Mouse (Mus musculus) embryo, embryonic 11.5 days (tissue): Measurements from ENCODE around the gene Xpa.
"Not testable (repeated sequence)": the region's sequence is repeated elsewhere in the genome, so short reads cannot be mapped to it uniquely, and the experiment has no call there.

ENCODE experiments used
- DNase-seq: peaks from one replicate; pipeline ENCODE4 v3.0.0-alpha.2; 2012; ENCODE audit warnings: low read depth, low spot score

Xpa gene

DNA sequence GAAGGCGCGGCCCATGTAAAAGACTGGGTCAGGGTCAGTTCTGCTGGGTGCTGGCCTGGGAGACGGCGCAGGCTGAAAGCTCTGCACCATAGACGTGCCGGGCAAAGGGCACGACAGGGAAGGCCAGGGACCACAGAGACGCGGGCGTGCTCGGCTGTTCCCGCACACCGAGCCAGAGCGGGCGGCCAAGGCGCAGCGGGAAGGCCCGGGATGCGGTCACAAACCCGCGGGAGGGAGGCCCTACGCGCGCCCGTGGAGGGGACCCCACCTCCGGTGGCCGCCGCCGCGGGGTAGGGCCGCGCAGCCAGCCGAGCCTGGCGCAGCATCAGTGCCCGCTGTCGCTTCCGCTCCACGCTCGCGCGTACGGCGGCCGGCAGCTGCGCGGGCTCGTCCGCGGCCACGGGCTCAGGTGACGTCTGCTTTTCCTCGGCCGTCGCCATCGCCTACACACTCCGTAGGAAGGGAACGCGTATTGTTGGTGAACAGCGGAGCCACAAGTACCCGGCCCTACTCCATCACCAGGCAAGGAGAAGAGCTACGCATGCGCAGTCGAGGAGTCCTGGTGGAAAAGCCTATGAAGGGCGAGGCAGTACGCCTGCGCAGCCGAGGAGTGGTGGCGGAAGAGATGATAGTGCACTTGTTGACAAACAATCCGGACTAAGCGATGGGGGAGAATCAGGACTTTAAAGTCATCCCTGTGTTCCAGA is at the start of gene Xpa:
TSS of gene Xpa (minus strand) at position 531 of the 707 bp plus-strand sequence.
- DNase-seq: peak; percentile 92

DNA sequence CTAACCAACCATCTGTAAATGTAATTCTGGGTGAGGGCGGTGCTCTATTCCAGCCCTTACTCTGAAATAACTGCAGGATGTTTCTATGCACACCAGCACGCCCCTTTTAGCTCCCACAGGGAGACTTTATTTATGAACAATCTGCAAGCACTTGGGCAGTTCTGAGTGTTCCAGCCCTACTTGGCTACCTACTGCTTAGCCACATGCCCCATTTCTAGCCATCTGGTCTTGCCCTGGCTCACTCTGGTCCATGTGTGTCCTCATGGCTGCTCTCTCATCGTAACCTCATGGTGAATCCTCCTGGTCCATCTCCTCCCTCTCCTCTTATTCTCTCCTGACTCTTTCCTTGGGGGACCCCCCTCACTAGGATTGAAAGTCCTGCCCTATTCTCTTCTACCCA is 39.8 kb upstream of the Xpa start:
- no peak for DNase-seq

DNA sequence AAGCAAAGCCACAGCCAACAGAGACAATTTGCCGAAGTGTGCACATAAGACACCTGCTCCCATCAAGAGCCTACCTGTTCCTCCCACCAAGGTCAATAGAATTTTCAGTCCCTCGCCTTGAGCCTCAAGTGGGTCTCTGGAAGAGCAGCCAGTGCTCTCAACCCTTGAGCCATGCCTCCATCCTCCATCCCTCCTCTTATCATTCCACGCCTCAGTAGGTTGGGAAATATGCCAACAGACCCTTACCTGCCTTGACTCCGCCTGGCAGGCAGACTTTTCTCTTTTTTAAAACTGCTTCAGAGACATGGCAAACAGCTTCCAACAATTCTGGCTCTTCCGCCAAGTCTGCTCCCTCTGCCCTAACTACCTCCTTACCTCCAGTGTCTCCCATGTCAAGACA is 38.6 kb upstream of the Xpa start:
- no peak for DNase-seq

DNA sequence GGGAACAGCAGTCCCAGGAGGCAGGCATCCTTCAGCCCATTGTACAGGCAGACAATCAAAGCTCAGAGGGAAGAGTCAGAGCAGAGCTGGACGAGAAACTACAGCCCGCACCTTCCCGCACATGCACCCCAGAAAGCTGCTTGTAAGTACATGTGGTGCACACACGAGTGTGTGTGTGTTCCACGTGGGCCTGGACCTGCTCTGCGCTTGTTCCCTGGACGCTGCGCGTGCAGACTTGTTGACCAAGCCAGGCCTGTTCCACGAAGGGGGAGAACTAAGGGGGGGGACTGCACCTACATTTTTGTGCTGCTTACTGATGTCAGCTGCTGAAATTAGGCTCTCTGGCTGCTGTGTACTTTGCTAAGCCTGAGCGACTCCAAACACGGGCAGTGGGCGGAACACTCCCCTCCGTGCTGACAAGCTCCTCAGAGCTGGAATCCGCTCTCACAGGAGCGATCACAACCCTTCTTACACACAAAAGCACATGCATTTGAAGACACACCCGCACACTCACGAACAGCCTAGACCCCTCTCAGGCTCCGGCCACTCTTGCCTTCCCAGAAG is 30.9 kb upstream of the Xpa start:
- DNase-seq: no peak

DNA sequence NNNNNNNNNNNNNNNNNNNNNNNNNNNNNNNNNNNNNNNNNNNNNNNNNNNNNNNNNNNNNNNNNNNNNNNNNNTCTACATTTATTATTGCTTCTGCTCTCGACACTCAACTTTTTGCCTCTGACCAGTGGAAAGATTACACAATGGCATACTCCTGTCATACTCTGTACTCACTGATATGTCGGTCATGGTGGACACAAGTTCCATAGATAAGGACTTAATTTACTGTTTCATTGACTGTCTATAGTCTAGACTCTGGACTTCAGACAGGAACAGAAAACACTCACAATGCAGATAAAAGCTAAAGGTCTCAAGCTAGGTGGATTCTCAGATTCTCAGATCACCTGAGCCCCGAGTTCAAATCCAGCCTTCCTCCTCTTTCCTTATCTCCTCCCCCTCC is 25.0 kb upstream of the Xpa start:
- DNase-seq: no peak

DNA sequence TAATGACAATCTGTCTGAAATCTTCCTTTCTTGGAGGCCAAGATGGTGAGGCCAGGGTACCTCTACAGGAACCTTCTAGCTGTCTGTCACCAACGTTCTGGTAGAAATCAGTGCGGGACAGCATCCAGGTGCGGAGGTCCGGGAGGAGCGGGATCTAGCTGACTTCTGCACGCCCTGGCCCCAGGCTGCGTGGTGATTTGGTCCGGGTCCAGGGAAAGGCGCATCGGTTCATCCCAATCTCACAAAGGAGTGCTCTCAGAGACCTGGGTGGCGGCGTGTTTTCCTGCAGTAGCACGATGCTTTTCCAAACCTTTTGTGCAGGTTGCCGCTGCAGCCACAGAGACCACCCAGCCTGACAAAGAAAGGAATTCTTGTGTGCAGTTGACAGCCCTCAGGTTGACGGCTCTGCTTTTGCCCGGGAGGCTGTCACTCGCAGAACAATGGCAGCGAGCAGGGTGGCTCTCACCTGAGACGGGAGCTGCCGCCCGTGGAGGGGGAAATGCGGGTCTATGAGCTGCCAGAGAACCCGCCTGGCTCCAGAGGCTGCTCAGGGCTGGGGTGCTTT is 6.5 kb upstream of the Xpa start:
- no peak for DNase-seq

DNA sequence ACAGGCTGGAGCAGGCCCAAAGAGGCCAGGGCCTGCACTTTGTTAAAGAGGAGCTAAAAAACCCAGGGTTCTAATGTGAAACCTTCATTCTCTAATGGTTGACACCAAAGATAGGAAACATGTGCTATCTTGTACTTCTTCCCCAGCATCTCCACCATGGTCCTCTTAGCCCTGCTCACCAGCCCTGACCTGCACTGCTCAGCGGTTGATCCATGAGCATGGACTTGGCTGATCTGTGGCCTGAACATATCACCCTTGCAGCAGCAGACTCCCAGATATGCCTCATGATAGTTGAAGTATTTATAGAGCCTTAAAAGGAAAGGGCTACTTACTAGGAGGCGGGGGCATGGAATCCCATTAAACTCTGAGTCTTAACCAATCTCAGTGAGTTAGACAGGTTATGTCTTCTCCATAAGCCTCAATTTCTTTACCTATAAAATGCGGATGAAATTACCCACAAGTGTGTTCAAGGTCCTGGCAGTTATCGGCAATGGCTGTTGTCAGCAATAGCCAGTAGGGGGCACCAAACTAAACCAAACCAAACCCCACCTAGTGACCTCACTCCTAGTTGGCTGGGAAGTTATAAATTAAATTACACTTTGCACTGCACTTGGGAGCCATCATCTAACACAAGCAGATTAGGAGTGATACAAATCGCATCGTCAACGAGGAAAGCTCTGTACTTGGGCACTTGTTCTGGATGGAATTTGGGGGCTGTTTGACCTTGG is 5.9 kb upstream of the Xpa start:
- peak; percentile 67 for DNase-seq

DNA sequence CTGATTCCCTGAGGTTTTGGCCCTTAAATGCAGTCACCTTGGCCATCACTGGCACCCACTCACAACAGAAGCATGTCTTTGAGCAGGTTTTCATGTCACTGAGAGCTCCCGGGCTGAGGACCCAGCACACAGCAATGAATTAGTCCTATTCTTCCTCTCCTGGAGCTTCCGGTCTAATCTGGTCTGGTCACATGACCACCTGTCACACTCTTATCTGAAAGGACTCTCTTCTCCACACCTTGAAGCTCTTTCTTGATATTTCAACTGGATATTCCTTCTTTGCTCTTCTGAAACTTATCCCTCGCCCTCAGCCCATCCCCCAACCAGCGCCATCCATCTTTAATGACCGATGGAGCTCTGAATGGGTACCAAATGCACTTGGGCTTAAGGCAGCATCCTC is 2.0 kb upstream of the Xpa start:
- DNase-seq: no peak

DNA sequence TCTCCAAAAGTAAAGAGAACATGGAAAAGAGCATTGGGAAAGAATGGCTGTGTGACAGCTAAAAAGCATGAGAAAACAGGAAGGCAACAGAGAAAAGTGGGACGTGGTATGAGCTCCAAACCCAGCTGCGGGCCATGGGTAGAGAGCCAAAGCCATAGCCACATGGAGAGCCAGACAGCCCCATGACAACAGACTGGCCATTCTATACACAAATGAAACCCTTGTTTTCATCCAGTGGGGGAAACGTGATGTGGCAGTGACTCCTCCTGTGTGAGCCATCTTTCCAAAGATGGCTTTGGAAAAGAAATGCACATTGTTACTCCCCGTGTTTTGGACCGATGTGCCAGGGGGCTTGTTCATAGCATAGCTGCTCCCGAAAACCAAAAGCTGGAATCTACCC is 402 bp upstream of the Xpa start:
- DNase-seq: no peak

DNA sequence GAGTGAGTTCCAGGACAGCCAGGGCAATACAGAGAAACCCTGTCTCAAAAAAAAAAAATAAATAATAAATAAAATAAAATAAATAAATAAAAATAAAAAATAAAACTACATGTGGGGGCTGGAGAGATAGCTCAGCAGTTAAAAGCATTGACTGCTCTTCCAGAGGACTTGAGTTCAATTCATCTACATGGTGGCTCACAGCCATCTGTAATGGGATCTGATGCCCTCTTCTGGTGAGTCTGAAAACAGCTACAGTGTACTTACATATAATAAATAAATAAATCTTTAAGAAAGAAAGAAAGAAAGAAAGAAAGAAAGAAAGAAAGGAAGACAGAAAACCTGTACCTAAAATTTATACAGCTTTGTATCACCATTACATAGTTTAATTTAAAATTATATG is 4.1 kb downstream of the Xpa start:
- DNase-seq: not testable (repeated sequence)

DNA sequence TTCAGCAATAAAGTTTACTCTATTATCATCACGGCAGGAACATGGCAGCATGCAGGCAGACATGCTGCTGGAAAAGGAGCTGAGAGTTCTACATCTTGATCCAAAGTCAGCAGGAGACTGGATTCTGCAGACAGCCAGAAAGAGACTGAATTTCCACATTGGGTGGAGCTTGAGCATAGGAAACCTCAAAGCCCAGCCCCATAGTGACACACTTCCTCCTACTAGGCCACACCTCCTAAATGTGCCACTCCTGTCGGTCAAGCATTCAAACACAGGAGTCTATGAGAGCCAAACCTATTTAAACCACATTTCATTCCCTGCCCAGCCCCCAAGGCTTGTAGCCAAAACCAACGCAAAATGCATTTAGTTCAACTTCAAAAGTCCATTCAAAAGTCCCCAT is 9.6 kb downstream of the Xpa start:
- no peak for DNase-seq

DNA sequence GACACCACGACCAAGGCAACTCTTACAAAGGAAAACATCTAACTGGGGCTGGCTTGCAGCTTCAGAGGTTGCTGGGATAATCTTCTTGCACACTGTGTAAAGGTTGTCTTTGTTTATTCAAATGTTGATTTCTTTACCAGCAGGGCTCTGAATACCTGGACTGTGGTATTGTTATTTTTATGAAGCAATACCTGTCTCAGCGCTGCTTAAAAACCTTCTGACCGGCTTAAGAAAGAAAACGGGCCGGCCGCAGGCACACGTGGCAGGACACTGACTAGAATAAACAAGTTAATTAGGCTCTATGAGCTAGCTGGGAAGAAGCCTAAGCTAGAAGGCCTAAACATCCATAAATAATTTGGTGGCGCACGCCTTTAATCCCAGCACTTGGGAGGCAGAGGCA is 10.2 kb downstream of the Xpa start:
- DNase-seq: no peak

DNA sequence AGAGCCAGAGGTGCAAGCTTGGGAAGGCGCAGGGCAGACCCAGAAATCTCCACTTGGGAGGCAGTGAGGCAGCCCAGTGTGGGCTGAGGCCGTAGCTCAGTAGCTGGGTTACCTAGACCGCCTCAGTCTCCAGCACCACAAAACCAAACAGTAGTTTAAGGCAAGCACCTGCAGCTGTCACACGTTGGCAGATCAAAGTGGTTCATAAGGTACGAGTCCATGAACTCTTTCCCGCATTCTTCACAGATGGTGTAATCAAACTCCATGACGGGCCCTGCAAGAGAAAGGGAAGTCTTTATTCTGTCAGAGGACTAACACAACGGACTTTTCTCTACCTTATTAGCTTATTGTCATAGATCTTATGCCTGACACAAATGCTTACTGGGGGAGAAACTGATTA is 10.7 kb downstream of the Xpa start:
- no peak for DNase-seq

DNA sequence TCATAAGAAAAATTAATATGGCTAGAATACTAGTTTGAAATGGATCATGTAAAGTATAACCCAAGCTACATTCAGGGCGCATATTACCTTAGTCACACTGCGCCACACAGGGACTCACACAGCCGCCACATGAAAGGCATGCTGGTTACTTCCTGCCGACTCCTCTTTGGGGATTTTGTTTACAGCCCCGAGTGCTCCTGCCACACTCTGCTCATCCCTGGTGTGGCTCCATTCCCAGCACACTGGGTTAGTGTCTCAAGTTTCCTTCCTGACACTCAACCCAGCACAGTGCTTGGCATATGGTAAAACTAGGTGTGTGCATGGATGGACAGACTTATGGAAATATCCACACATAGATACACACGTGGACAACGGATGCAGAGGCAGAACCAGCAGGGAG is 13.9 kb downstream of the Xpa start:
- DNase-seq: no peak

DNA sequence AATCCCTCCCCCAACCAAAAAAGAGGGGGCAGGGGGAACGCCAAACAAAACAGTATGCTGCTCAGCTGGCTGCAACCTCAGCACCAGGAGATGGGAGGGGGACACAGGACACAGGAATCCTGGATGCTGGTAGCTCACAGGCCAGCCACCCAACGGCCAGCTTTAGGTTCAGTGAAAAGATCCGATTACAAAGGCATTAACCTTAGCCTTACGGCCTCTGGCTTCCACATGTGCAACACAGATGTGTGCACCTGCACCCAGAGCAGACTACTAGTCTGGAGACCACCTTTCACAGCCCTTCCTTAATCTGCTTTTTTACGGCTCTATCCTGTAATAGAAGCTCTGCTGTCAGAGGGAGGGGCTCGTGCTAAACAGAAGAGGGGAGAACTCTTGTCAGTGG is 14.9 kb downstream of the Xpa start:
- DNase-seq: peak; percentile 27

DNA sequence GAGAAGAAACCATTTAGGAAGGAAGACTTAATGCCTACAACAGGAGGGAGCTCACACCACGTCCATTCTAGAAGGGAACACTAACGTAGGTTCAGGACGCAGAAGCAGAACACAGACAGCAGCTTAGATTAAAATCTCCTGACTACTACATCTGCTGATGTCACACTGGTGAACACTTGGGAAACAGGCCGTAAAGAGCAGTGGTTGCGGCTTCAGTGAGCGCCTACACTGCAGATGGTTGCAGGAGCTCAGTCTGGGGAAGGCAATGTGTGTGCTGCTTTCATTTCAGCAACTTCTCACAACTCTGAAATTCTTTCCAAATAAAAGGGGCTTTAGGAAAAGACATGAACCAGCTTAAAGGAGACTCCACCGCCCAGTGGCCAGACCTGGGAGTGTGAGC is 18.6 kb downstream of the Xpa start:
- DNase-seq: no peak

DNA sequence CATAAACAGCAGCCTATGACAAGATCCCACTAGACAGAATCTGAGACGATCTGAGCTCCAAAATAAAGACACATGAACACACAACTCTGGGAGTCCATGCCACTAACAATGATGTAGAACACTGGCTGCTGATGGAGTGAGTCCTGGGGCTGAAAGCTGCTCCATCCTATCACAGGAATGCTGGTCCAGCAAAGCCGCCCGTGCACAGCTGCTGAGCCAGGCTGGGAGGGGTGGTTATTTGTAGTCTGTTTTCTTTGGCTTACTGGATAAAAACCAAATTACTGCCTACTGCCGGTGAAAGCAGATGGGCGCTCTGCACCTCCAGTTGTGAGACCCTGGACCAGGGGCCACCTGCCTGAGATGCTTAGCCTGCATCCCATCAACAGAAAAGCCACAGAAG is 19.1 kb downstream of the Xpa start:
- DNase-seq: no peak

DNA sequence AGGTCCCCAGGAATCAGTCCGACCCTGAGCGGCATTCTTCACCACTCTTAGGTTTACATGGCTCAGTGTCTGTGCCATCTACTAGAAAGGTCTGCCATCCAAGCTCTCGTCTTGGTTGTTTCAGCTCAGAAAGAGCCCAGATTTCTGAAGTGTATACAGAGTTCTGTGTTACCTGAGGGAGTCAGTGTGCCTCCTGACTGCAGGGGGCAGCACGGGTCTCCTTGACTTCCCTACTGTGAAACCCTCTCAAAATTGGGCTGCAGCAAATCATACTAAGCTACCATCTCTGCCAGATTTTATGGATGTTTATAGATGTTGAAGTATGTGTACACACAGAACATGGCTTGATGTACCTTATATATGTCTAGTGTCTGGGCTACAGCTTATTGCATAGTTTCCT is 19.8 kb downstream of the Xpa start:
- DNase-seq: no peak

DNA sequence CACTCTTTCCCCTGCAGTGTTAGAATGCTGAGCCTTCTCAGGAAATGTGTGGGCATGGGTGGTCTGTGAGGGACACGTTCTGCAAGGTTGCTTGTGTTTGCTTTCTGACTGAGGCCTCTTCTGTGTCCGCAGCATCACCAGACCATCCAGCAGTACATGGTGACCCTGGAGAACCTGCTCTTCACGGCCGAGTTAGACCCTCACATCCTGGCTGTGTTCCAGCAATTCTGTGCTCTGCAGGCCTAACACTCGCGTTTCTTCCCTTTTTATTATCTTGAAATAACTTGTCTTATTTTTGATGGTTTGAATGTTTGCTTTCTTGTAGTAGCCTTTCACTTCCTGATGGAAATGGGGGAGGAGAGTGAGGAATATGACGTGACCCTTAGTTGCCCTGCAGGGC is 24.4 kb downstream of the Xpa start:
- DNase-seq: no peak

DNA sequence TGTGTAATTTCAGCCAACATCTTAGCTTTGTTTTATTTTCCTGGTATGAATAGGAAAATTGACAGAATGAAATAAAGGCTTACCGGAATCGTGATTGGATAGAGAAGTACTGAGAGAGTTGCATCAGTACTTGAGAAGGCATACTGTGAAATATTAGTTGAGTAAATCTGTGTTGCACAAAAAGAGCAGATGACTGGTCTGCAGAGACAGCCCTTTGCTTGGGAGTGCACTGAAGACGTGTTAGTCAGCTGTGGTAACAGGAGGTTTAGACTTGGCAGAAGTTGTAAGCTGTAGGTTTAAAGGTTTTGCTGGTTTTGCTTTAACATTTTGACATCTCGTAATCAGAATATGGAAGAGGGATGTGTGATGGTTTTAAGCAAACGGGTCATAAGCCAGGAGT is 30.3 kb downstream of the Xpa start:
- DNase-seq: no peak

DNA sequence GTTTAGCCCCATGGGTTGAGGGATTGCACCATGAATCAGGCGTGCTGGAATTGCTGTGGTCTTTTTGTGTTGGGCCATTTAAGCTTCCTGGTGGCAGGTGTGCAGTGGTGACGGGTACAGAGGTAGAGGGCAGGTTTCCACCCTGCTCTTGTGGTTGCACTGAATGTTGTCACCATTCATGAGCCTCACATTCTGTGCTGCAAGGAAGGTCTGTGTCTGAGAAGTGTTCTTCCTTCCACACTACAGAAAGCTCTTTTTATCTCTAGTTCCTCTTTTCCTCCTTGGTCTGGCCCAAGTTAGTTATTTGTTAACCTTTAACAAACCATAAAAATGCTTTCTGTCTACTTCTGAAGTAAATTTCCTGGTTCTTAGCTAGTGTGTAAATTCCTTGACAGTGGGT is 32.1 kb downstream of the Xpa start:
- DNase-seq: no peak

DNA sequence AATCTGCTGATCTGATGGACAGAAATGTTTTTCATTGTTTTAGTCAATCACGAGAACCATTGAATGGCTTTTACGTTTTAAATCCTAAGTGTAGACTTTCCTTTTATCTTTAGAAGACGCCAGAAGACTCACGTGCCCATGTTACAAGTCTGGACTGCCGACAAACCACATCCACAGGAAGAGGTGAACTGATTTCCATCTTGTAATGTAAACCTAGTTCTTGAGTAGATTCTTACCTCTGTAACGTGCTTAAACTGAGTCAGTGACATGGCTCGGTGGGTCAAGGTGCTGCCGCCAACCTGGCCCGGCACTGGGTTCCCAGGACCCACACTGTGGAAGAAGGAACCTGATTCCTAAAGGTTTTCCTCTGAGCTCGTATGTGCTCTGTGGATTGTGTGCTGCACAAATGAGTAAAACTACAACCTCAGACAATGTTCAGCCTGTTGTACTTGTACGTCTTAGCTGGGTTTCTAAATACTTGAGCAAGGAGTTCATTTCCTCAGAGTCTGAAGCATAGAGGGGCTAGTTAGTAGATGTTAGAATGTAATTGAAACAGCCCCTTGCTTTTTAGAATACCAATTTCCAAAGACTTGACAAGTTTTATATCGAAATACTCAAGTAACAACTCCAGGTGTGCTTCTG is 44.1 kb downstream of the Xpa start:
- DNase-seq: no peak
